ENCODE assay signal across 9 mouse cellular contexts in genomic region chr2:152925189-152925872, GRCm38 (mm10). TPM values are rescaled to one million over a fixed set of nuclear protein-coding genes. Genes with fewer than 3 reads are reported as not detected.
A peak's percentile ranks its signal among the peaks of the same experiment; 100 is the strongest.
DNase-seq lines count a peak whose midpoint lies in the region; ATAC-seq and TF ChIP-seq lines count a peak whose summit lies in the region.
"Had no signal": no experiment of that assay in that cellular context is flagged by ENCODE, and none has a peak within 500 bp of the region (broad histone marks: within the 10 kb centered on the region; RNA-seq: fewer than 3 reads in every experiment).

No protein-coding gene starts in this region.

- H3K9me3 ChIP-seq in hindbrain, embryonic 12.5 days (replicated peaks), result no peaks in the 10 kb centered on the region
- no peaks in the 10 kb centered on the region for H3K9me3 ChIP-seq in hindbrain, embryonic 13.5 days
- no peaks in the 10 kb centered on the region for H3K9me3 ChIP-seq in intestine, embryonic 15.5 days
- H3K9me3 ChIP-seq in liver, embryonic 15.5 days (replicated peaks), result no peaks in the 10 kb centered on the region
- H3K9me3 ChIP-seq: hindbrain, embryonic 15.5 days had no signal

- H3K4me2 ChIP-seq in hindbrain, embryonic 12.5 days (replicated peaks), result no peak overlapping the region
- no peak overlapping the region for H3K4me2 ChIP-seq in hindbrain, embryonic 13.5 days
- H3K4me2 ChIP-seq in intestine, embryonic 15.5 days (replicated peaks), result no peak overlapping the region
- no peak overlapping the region for H3K4me2 ChIP-seq in liver, embryonic 15.5 days
- H3K4me2 ChIP-seq: hindbrain, embryonic 15.5 days had no signal

- TF ChIP-seq POLR2A in testis, adult 2 months (IDR thresholded peaks at IDR 0.05; ENCODE audit: control insufficient read depth, low read depth, low read length), result no peak

- peak; percentile 68 to 79 for DNase-seq in gastrocnemius, adult 8-10 months (ENCODE audit: low spot score in 2 of 2)
- DNase-seq in left cerebral cortex, adult 9 months (ENCODE audit: low spot score in 2 of 2), result no peak
- no peak for DNase-seq in spleen, adult 12 weeks (ENCODE audit: low spot score)

- no peak overlapping the region for H3K9ac ChIP-seq in hindbrain, embryonic 12.5 days
- H3K9ac ChIP-seq in hindbrain, embryonic 13.5 days, result no peak overlapping the region; the same call in 1 of the 2 replicates
- no peak overlapping the region for H3K9ac ChIP-seq in intestine, embryonic 15.5 days
- no peak overlapping the region for H3K9ac ChIP-seq in liver, embryonic 15.5 days
- H3K9ac ChIP-seq: hindbrain, embryonic 15.5 days had no signal

- no peaks in the 10 kb centered on the region for H3K36me3 ChIP-seq in hindbrain, embryonic 12.5 days
- H3K36me3 ChIP-seq in hindbrain, embryonic 13.5 days, result no peaks in the 10 kb centered on the region
- no peaks in the 10 kb centered on the region for H3K36me3 ChIP-seq in intestine, embryonic 15.5 days
- H3K36me3 ChIP-seq in liver, embryonic 15.5 days (replicated peaks), result no peaks in the 10 kb centered on the region
- H3K36me3 ChIP-seq in testis, adult 2 months (ENCODE audit: control insufficient read depth, insufficient read depth, low read length), result no peaks in the 10 kb centered on the region
- H3K36me3 ChIP-seq: hindbrain, embryonic 15.5 days had no signal

- TF ChIP-seq CTCF in testis, adult 2 months (IDR thresholded peaks at IDR 0.05; ENCODE audit: control insufficient read depth, insufficient read depth, insufficient replicate concordance, low read depth, low read length), result no peak

- no peak for ATAC-seq in hindbrain, embryonic 12.5 days (ENCODE audit: low FRiP score)
- no peak for ATAC-seq in hindbrain, embryonic 13.5 days (ENCODE audit: low FRiP score)
- ATAC-seq in intestine, embryonic 15.5 days, result peak; percentile 40
- peak; percentile 41; the same call in 1 of the 2 replicates for ATAC-seq in liver, embryonic 15.5 days (ENCODE audit: insufficient read depth)

- H3K27me3 ChIP-seq in hindbrain, embryonic 12.5 days, result peaks cover 5% of the 10 kb centered on the region; the same call in 1 of the 2 replicates
- no peaks in the 10 kb centered on the region for H3K27me3 ChIP-seq in hindbrain, embryonic 13.5 days
- H3K27me3 ChIP-seq in intestine, embryonic 15.5 days (replicated peaks), result no peaks in the 10 kb centered on the region
- H3K27me3 ChIP-seq in liver, embryonic 15.5 days, result no peaks in the 10 kb centered on the region
- H3K27me3 ChIP-seq in testis, adult 2 months (ENCODE audit: control insufficient read depth, insufficient read depth, low read length), result no peaks in the 10 kb centered on the region
- H3K27me3 ChIP-seq: hindbrain, embryonic 15.5 days had no signal

- WGBS in hindbrain, embryonic 12.5 days, result 62% methylated on average over 11 of the region's 11 CpGs
- WGBS in hindbrain, embryonic 13.5 days, result 63% methylated on average over 11 of the region's 11 CpGs
- 47% methylated on average over 11 of the region's 11 CpGs for WGBS in intestine, embryonic 15.5 days
- WGBS in liver, embryonic 15.5 days (ENCODE audit: insufficient replicate concordance), result 36% methylated on average over 11 of the region's 11 CpGs

- H3K4me1 ChIP-seq in hindbrain, embryonic 12.5 days, result peaks cover 34% of the 10 kb centered on the region
- peaks cover 14% of the 10 kb centered on the region for H3K4me1 ChIP-seq in hindbrain, embryonic 13.5 days (replicated peaks)
- H3K4me1 ChIP-seq in intestine, embryonic 15.5 days (replicated peaks), result peaks cover 23% of the 10 kb centered on the region; the same call in 1 of the 2 replicates
- H3K4me1 ChIP-seq in liver, embryonic 15.5 days (replicated peaks), result no peaks in the 10 kb centered on the region
- H3K4me1 ChIP-seq in testis, adult 2 months (ENCODE audit: control insufficient read depth, insufficient read depth, low read length), result peaks cover 6% of the 10 kb centered on the region; the same call in 1 of the 2 replicates
- H3K4me1 ChIP-seq: hindbrain, embryonic 15.5 days had no signal

- H3K27ac ChIP-seq in hindbrain, embryonic 12.5 days, result 0 out of 2 replicates have a peak overlapping the region, but pooled peaks have one; percentile 18
- no peak overlapping the region for H3K27ac ChIP-seq in hindbrain, embryonic 13.5 days
- H3K27ac ChIP-seq in intestine, embryonic 15.5 days, result peak overlapping the region; percentile 37; the same call in 1 of the 2 replicates
- no peak overlapping the region for H3K27ac ChIP-seq in liver, embryonic 15.5 days (replicated peaks)
- peak overlapping the region; percentile 50; the same call in 1 of the 2 replicates for H3K27ac ChIP-seq in testis, adult 2 months (ENCODE audit: control insufficient read depth, insufficient read depth, low read depth, low read length)
- H3K27ac ChIP-seq: hindbrain, embryonic 15.5 days had no signal

- H3K4me3 ChIP-seq in hindbrain, embryonic 12.5 days, result no peak overlapping the region
- no peak overlapping the region for H3K4me3 ChIP-seq in hindbrain, embryonic 13.5 days
- H3K4me3 ChIP-seq in intestine, embryonic 15.5 days (replicated peaks), result no peak overlapping the region
- no peak overlapping the region for H3K4me3 ChIP-seq in liver, embryonic 15.5 days (replicated peaks)
- no peak overlapping the region for H3K4me3 ChIP-seq in testis, adult 2 months (ENCODE audit: control insufficient read depth, low read depth, low read length)
- H3K4me3 ChIP-seq: hindbrain, embryonic 15.5 days had no signal

RNA-seq across cellular contexts. Expression of gene Foxs1, which starts 7.7 kb away (rescaled TPM):
- 1.3 and 2.5 TPM in 2 replicates for polyA plus RNA-seq in hindbrain, embryonic 12.5 days (2016; fragmentation: Nextera tagmentation; extraction: Ambion mirVana)
- 3.3 and 3.8 TPM in 2 replicates for polyA plus RNA-seq in hindbrain, embryonic 13.5 days (2015; fragmentation: Nextera tagmentation; extraction: Ambion mirVana)
- total RNA-seq in gastrocnemius, adult 8-10 months (2022), result under 1 TPM; 0.24 to 0.94 (median 0.51) TPM
- polyA plus RNA-seq in intestine, embryonic 15.5 days (2015; fragmentation: Nextera tagmentation; extraction: Ambion mirVana), result 3.1 and 3.9 TPM in 2 replicates
- 0.47 and 0.52 TPM in 2 replicates for polyA plus RNA-seq in liver, embryonic 15.5 days (2015; fragmentation: Nextera tagmentation; extraction: Ambion mirVana)
- polyA plus RNA-seq in testis, adult 2 months (2012; rRNA removed), result 4.1 and 4.3 TPM in 2 replicates

RNA-seq across cellular contexts. Expression of gene Mylk2, which starts 14.2 kb away (rescaled TPM):
- 0.10 TPM in 1 of 2 replicates, not detected in the other for polyA plus RNA-seq in hindbrain, embryonic 12.5 days (2016; fragmentation: Nextera tagmentation; extraction: Ambion mirVana)
- polyA plus RNA-seq in hindbrain, embryonic 13.5 days (2015; fragmentation: Nextera tagmentation; extraction: Ambion mirVana), result not detected in 2 replicates
- 100 to 1,000 TPM; 731 to 847 (median 747) TPM for total RNA-seq in gastrocnemius, adult 8-10 months (2022)
- 0.06 TPM in 1 of 2 replicates, not detected in the other for polyA plus RNA-seq in intestine, embryonic 15.5 days (2015; fragmentation: Nextera tagmentation; extraction: Ambion mirVana)
- 0.16 and 0.28 TPM in 2 replicates for polyA plus RNA-seq in liver, embryonic 15.5 days (2015; fragmentation: Nextera tagmentation; extraction: Ambion mirVana)
- 0.04 TPM in 1 of 2 replicates, not detected in the other for polyA plus RNA-seq in testis, adult 2 months (2012; rRNA removed)

RNA-seq across cellular contexts. Expression of gene Dusp15, which starts 26.2 kb away (rescaled TPM):
- 2.8 and 2.9 TPM in 2 replicates for polyA plus RNA-seq in hindbrain, embryonic 12.5 days (2016; fragmentation: Nextera tagmentation; extraction: Ambion mirVana)
- polyA plus RNA-seq in hindbrain, embryonic 13.5 days (2015; fragmentation: Nextera tagmentation; extraction: Ambion mirVana), result 7.2 and 8.2 TPM in 2 replicates
- total RNA-seq in gastrocnemius, adult 8-10 months (2022), result under 1 TPM in 3 of 4 experiments, not detected in 1; 0.16 to 0.62 (median 0.39) TPM
- polyA plus RNA-seq in intestine, embryonic 15.5 days (2015; fragmentation: Nextera tagmentation; extraction: Ambion mirVana), result 0.14 and 0.36 TPM in 2 replicates
- not detected in 2 replicates for polyA plus RNA-seq in liver, embryonic 15.5 days (2015; fragmentation: Nextera tagmentation; extraction: Ambion mirVana)
- 151 and 166 TPM in 2 replicates for polyA plus RNA-seq in testis, adult 2 months (2012; rRNA removed)

RNA-seq across cellular contexts. Expression of gene Ttll9, which starts 37.0 kb away (rescaled TPM):
- polyA plus RNA-seq in hindbrain, embryonic 12.5 days (2016; fragmentation: Nextera tagmentation; extraction: Ambion mirVana), result 2.4 and 3.9 TPM in 2 replicates
- polyA plus RNA-seq in hindbrain, embryonic 13.5 days (2015; fragmentation: Nextera tagmentation; extraction: Ambion mirVana), result 5.0 and 5.5 TPM in 2 replicates
- not detected for total RNA-seq in gastrocnemius, adult 8-10 months (2022)
- 0.18 TPM in 1 of 2 replicates, not detected in the other for polyA plus RNA-seq in intestine, embryonic 15.5 days (2015; fragmentation: Nextera tagmentation; extraction: Ambion mirVana)
- 0.12 and 0.14 TPM in 2 replicates for polyA plus RNA-seq in liver, embryonic 15.5 days (2015; fragmentation: Nextera tagmentation; extraction: Ambion mirVana)
- polyA plus RNA-seq in testis, adult 2 months (2012; rRNA removed), result 203 and 218 TPM in 2 replicates

Comparison
In these comparisons a context has a peak if more than half of its experiments do, and no peak if none do; other contexts are left out.
1. H3K27ac ChIP-seq: peak in hindbrain, embryonic 12.5 days (single experiment), intestine, embryonic 15.5 days (single experiment) and testis, adult 2 months (single experiment); none in hindbrain, embryonic 13.5 days (single experiment) and liver, embryonic 15.5 days (single experiment).
2. ATAC-seq: peak in intestine, embryonic 15.5 days (single experiment) and liver, embryonic 15.5 days (single experiment); none in hindbrain, embryonic 12.5 days (single experiment) and hindbrain, embryonic 13.5 days (single experiment).
3. DNase-seq: peak in gastrocnemius, adult 8-10 months (2 of 2); none in left cerebral cortex, adult 9 months (0 of 2) and spleen, adult 12 weeks (single experiment).
4. RNA of gene Dusp15, which starts 26.2 kb away (polyA plus RNA-seq): 151 to 166 TPM in testis, adult 2 months; 7.2 to 8.2 TPM in hindbrain, embryonic 13.5 days, 2.8 to 2.9 TPM in hindbrain, embryonic 12.5 days, 0.14 to 0.36 TPM in intestine, embryonic 15.5 days and not detected in liver, embryonic 15.5 days; every median in the first group is over 10 times any median in the second.